Comparison of ENCODE assay signal across 12 mouse cellular contexts in the genomic region with DNA sequence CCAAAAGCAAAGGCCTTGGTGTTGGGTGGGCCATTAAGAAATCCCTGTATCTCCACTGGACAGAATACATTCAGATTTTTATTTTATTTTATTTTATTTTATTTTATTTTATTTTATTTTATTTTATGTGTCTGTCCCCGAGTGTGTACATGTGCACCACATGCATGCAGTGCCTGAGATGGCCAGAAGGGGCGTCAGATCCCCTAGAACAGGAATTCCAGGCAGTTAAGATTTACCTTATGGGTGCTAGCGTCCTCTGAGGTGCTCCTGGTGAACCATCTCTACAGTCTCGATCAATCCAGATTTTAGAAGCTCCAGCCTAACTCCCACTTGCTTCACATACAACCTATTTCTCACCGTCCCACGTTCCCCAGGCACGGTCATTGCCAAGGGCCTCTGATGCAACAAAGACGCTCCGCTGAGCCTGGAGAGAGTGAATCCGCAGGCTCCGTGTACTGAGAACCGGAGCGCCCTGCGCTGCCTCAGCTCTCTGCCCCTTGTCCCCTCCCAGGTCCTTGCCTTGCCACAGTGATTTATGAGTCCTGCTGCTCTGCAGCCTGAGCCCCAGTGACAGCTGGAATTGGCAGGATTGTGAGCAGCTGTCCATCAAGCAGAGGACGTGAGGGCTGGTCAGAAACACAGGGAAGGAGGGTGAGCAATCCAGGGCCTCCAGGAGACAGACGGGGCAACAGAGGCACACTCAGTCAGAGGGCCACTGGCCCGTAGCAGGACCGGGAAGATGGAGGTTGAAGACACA. TPM values are rescaled to one million over a fixed set of nuclear protein-coding genes. Genes with fewer than 3 reads are reported as not detected.
DNase-seq lines count a peak whose midpoint lies in the region; ATAC-seq and TF ChIP-seq lines count a peak whose summit lies in the region.
"Had no signal": no experiment of that assay in that cellular context is flagged by ENCODE, and none has a peak within 500 bp of the region (broad histone marks: within the 10 kb centered on the region; RNA-seq: fewer than 3 reads in every experiment).

No protein-coding gene starts in this region.

- H3K9me3 ChIP-seq in kidney, embryonic 15.5 days (replicated peaks), result no peaks in the 10 kb centered on the region
- H3K9me3 ChIP-seq in hindbrain, embryonic 14.5 days (ENCODE audit: control insufficient read depth, low read length), result no peaks in the 10 kb centered on the region
- no peaks in the 10 kb centered on the region for H3K9me3 ChIP-seq in midbrain, embryonic 16.5 days (replicated peaks; ENCODE audit: control insufficient read depth, low read length, poor library complexity, severe bottlenecking)
- H3K9me3 ChIP-seq: heart, embryonic 15.5 days had no signal

- no peak overlapping the region for H3K4me3 ChIP-seq in kidney, embryonic 15.5 days (replicated peaks)
- no peak overlapping the region for H3K4me3 ChIP-seq in hindbrain, embryonic 14.5 days (replicated peaks; ENCODE audit: low read length)
- no peak overlapping the region for H3K4me3 ChIP-seq in midbrain, embryonic 16.5 days (ENCODE audit: low read depth, low read length)
- H3K4me3 ChIP-seq: heart, embryonic 15.5 days had no signal

- no peak overlapping the region for H3K9ac ChIP-seq in kidney, embryonic 15.5 days
- H3K9ac ChIP-seq in hindbrain, embryonic 14.5 days, result 0 out of 2 replicates have a peak overlapping the region, but pooled peaks have one; percentile 7
- 0 out of 2 replicates have a peak overlapping the region, but pooled peaks have one; percentile 23 for H3K9ac ChIP-seq in midbrain, embryonic 16.5 days (ENCODE audit: low read depth, low read length)
- H3K9ac ChIP-seq: heart, embryonic 15.5 days had no signal

- H3K4me1 ChIP-seq in kidney, embryonic 15.5 days, result peaks cover 38% of the 10 kb centered on the region
- H3K4me1 ChIP-seq in hindbrain, embryonic 14.5 days (replicated peaks; ENCODE audit: control insufficient read depth, insufficient read depth, low read length), result peaks cover 14% of the 10 kb centered on the region
- peaks cover 7% of the 10 kb centered on the region for H3K4me1 ChIP-seq in midbrain, embryonic 16.5 days (ENCODE audit: control insufficient read depth, insufficient read depth, low read length)
- H3K4me1 ChIP-seq: heart, embryonic 15.5 days had no signal

- TF ChIP-seq CTCF in brain, embryonic 14.5 days (IDR thresholded peaks at IDR 0.05; ENCODE audit: borderline replicate concordance, extremely low read depth, insufficient read depth, insufficient read length), result peak; percentile 30; the same call in 1 of the 2 replicates

- peak overlapping the region; percentile 67; the same call in 1 of the 2 replicates for H3K27ac ChIP-seq in kidney, embryonic 15.5 days
- peak overlapping the region; percentile 69 for H3K27ac ChIP-seq in hindbrain, embryonic 14.5 days
- no peak overlapping the region for H3K27ac ChIP-seq in midbrain, embryonic 16.5 days (ENCODE audit: low read length)
- H3K27ac ChIP-seq: heart, embryonic 15.5 days had no signal

- peak overlapping the region; percentile 25; the same call in 1 of the 2 replicates for H3K4me2 ChIP-seq in kidney, embryonic 15.5 days
- no peak overlapping the region for H3K4me2 ChIP-seq in hindbrain, embryonic 14.5 days (replicated peaks)
- no peak overlapping the region for H3K4me2 ChIP-seq in midbrain, embryonic 16.5 days (ENCODE audit: low read length)
- H3K4me2 ChIP-seq: heart, embryonic 15.5 days had no signal

- DNase-seq in kidney, adult 8-10 months, result no peak
- DNase-seq in brain, embryonic 14.5 days (ENCODE audit: low read depth), result peak; percentile 52
- DNase-seq in hindbrain, embryonic 14.5 days (ENCODE audit: low spot score), result no peak
- no peak for DNase-seq in frontal cortex, postnatal 14 days (ENCODE audit: low spot score in 2 of 2)
- DNase-seq in heart, adult 18-20 months, result no peak
- DNase-seq: adrenal gland, adult 8-10 months; cerebellum, postnatal 36 days; lung, adult 2 months had no signal

- H3K36me3 ChIP-seq in kidney, embryonic 15.5 days, result no peaks in the 10 kb centered on the region
- H3K36me3 ChIP-seq in hindbrain, embryonic 14.5 days (replicated peaks; ENCODE audit: control insufficient read depth, insufficient read depth), result no peaks in the 10 kb centered on the region
- no peaks in the 10 kb centered on the region for H3K36me3 ChIP-seq in midbrain, embryonic 16.5 days (ENCODE audit: control insufficient read depth, insufficient read depth, low read length)
- H3K36me3 ChIP-seq: heart, embryonic 15.5 days had no signal

- WGBS in kidney, embryonic 15.5 days, result 35% methylated on average over 18 of the region's 18 CpGs
- 31% methylated on average over 18 of the region's 18 CpGs for WGBS in hindbrain, embryonic 14.5 days
- 59% methylated on average over 18 of the region's 18 CpGs for WGBS in midbrain, embryonic 16.5 days

- ATAC-seq in kidney, embryonic 15.5 days (replicated peaks; ENCODE audit: low FRiP score), result peak; percentile 23; the same call in 1 of the 2 replicates
- ATAC-seq in hindbrain, embryonic 14.5 days (ENCODE audit: low FRiP score), result peak; percentile 41; the same call in 1 of the 2 replicates
- no peak for ATAC-seq in midbrain, embryonic 16.5 days
- no peak for ATAC-seq in erythroid progenitor cell, adult 5-6 weeks (replicated peaks; ENCODE audit: low FRiP score, poor library complexity, severe bottlenecking)

- H3K27me3 ChIP-seq in kidney, embryonic 15.5 days, result peaks cover 20% of the 10 kb centered on the region
- 0 out of 2 replicates have a peak, but pooled peaks cover 3% of the 10 kb centered on the region for H3K27me3 ChIP-seq in hindbrain, embryonic 14.5 days (ENCODE audit: control insufficient read depth, insufficient read depth, low read length)
- H3K27me3 ChIP-seq in midbrain, embryonic 16.5 days (ENCODE audit: control insufficient read depth, insufficient read depth, low read depth, low read length), result no peaks in the 10 kb centered on the region

- TF ChIP-seq POLR2A in brain, embryonic 14.5 days (IDR thresholded peaks at IDR 0.05; ENCODE audit: borderline replicate concordance, extremely low read depth, insufficient read depth, insufficient read length, poor library complexity, severe bottlenecking), result no peak

RNA-seq across cellular contexts. Expression of gene Ubiad1, which starts 46.9 kb away (rescaled TPM):
- polyA plus RNA-seq in kidney, embryonic 15.5 days (2015; fragmentation: Nextera tagmentation; extraction: Ambion mirVana), result 24.9 and 26.8 TPM in 2 replicates
- polyA plus RNA-seq in brain, embryonic 14.5 days (2012; rRNA removed), result 15.8 and 16.7 TPM in 2 replicates
- 12.2 and 13.4 TPM in 2 replicates for polyA plus RNA-seq in hindbrain, embryonic 14.5 days (2014; fragmentation: Nextera tagmentation; extraction: Ambion mirVana)
- 19.8 and 20.5 TPM in 2 replicates for polyA plus RNA-seq in midbrain, embryonic 16.5 days (2015; fragmentation: Nextera tagmentation; extraction: Ambion mirVana)
- total RNA-seq in erythroid progenitor cell, adult 5-6 weeks (2015; ENCODE audit: low replicate concordance), result 1.8 and 4.6 TPM in 2 replicates
- 3.6 and 4.3 TPM in 2 replicates for total RNA-seq in erythroid progenitor cell, adult 5-6 weeks (2017; ENCODE audit: low replicate concordance)
- 10 to 100 TPM; 17.6 to 18.7 TPM for total RNA-seq in heart, adult 18-20 months (2021)

RNA-seq across cellular contexts. Expression of gene Mtor, which starts 50.7 kb away (rescaled TPM):
- polyA plus RNA-seq in kidney, embryonic 15.5 days (2015; fragmentation: Nextera tagmentation; extraction: Ambion mirVana), result 19.5 and 20.0 TPM in 2 replicates
- polyA plus RNA-seq in brain, embryonic 14.5 days (2012; rRNA removed), result 27.0 and 41.1 TPM in 2 replicates
- 30.2 and 36.1 TPM in 2 replicates for polyA plus RNA-seq in hindbrain, embryonic 14.5 days (2014; fragmentation: Nextera tagmentation; extraction: Ambion mirVana)
- polyA plus RNA-seq in midbrain, embryonic 16.5 days (2015; fragmentation: Nextera tagmentation; extraction: Ambion mirVana), result 23.0 and 24.4 TPM in 2 replicates
- total RNA-seq in erythroid progenitor cell, adult 5-6 weeks (2015; ENCODE audit: low replicate concordance), result 19.8 and 34.4 TPM in 2 replicates
- total RNA-seq in erythroid progenitor cell, adult 5-6 weeks (2017; ENCODE audit: low replicate concordance), result 22.0 and 24.4 TPM in 2 replicates
- 10 to 100 TPM; 49.8 to 51.4 TPM for total RNA-seq in heart, adult 18-20 months (2021)

Comparison
In these comparisons a context has a peak if more than half of its experiments do, and no peak if none do; other contexts are left out.
1. ATAC-seq: peak in kidney, embryonic 15.5 days (single experiment) and hindbrain, embryonic 14.5 days (single experiment); none in midbrain, embryonic 16.5 days (single experiment) and erythroid progenitor cell, adult 5-6 weeks (single experiment).